Mouse (Mus musculus): ENCODE data around the gene Tbc1d23. TPM values are rescaled to one million over a fixed set of nuclear protein-coding genes. Genes with fewer than 3 reads are reported as not detected.

Gene Tbc1d23
- polyA plus RNA-seq, 1 experiment from 2014 or later = 19.9 TPM

- DNase-seq (ENCODE audit: low spot score) = no peak
Measured at GRCm38 (mm10) chr16:57165157-57165556, 66.1 kb downstream of the Tbc1d23 start.

DNA sequence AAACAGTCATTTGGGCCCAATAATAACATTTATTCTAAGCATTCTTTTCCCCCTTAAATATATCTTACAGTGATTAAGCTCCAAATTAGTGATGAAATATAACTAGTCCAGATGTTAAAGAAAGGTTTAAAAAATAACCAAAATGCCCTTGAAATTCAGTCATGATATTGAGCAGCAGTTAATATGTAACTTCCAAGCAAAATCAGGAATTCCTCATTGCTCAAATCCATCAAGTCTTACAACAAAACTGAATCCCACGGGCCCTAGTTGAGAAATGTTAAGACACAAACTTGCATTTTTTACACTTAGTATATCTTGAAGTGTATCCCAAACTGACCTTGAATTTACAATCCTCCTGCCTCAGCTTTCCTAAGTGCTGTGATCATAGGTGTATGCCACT is 67.6 kb downstream of the Tbc1d23 start:
- no peak for DNase-seq (ENCODE audit: low spot score)

DNA sequence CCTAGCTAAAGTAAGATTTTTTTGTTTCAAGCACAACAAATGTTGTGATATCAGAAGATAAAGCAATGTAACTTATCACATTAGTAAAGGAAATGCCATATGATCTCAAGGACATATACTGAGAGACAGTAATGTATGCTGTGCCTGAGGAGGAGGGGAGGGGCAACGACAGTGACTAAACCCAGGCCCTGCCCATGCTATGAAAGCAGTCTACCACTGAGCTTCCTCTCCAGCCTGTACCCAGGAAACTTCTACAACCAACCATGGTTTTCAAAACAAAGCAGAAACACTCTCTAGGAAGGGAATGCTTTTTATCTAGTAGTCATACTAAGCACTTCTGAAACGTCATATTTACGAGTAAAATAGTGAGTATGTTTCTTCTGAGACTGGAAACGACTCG is 68.5 kb downstream of the Tbc1d23 start:
- no peak for DNase-seq (ENCODE audit: low spot score)

GRCm38 (mm10) chr16:57159835-57160234 is 71.5 kb downstream of the Tbc1d23 start:
- no peak for DNase-seq (ENCODE audit: low spot score)

GRCm38 (mm10) chr16:57157728-57158127 is 73.6 kb downstream of the Tbc1d23 start:
- no peak for DNase-seq (ENCODE audit: low spot score)

DNA sequence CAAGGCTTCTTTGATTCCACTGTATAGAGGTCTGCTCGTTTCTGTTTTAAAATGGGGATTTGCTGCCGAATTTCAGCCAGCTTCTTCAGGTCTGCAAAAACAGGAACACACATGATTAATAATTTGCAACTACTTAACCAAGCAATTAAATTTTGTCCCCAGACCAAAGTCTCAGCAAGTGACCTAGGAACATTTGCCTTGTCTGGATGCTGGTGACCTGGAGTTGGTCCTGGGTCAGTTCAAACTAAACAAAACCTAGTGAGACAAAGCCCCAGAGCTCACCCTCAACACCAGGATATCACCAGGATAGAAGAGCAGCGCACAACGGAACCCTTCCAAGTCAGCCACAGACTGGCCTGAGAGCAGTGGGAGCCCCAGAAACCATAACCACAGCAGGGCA is 74.2 kb downstream of the Tbc1d23 start:
- no peak for DNase-seq (ENCODE audit: low spot score)

DNA sequence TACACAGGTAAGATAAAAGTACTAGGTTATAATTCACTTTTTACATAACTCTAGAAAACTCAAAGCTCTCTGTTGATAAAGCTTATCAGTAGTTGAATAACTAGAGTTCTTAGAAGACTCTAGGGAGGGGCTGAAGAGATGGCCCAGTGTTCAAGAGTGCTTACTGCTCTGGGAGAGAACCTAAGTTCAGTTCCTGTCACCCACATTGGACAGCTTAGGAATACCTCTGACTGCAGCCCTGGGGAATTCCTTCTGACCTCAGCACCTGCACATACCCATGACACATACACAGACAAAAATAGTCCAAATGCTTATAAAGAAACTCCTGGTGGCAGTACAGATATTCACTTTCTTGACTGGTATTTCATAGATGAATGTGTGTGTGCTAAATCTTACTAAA is 75.4 kb downstream of the Tbc1d23 start:
- DNase-seq (ENCODE audit: low spot score) = no peak

GRCm38 (mm10) chr16:57151437-57151836 is 79.9 kb downstream of the Tbc1d23 start:
- DNase-seq (ENCODE audit: low spot score) = no peak

DNA sequence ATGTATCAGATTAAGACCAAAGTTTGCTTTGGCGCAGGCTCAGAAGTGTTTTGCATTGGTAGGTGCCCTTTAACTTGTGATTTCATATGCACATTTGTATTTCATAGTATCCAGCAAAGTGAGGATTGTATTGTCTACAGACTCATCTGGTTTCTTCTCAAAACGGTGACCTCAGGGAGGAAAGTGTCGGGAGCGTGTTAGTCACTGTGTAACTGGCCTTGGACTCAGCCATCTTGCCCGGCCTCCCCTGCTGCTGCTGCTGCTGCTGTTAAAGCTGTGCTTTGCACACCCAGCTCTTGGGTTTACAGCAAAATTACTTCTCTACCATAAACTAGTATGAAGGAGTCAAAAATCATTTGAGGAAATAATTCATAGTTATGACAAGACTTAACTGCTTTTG is 86.6 kb downstream of the Tbc1d23 start:
- DNase-seq (ENCODE audit: low spot score) = no peak

DNA sequence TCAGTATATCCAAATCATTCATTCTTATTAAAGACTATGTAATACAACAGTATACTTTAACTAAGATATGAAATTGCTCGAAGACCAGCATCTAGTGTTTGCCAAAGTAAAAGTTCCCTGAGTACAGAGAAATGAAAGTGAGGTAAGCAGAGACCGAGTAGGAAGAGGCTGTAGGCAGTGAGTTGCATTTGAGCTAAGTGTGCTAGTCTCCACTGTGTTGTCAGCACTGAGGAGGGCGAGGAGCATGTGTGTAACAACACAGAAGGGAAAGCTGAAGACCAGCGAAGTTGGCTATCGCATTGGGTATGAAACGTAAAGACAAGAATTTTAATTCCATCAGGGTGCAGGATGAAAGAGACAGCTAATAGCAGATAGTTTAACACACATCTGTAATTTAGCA is 97.7 kb downstream of the Tbc1d23 start:
- DNase-seq (ENCODE audit: low spot score) = no peak

GRCm38 (mm10) chr16:57132326-57132725 is 99.0 kb downstream of the Tbc1d23 start:
- DNase-seq (ENCODE audit: low spot score) = no peak

GRCm38 (mm10) chr16:57131544-57131943 is 99.8 kb downstream of the Tbc1d23 start:
- no peak for DNase-seq (ENCODE audit: low spot score)

- DNase-seq (ENCODE audit: low spot score) = no peak
Measured at GRCm38 (mm10) chr16:57130752-57131400, 100.4 kb downstream of the Tbc1d23 start.

DNA sequence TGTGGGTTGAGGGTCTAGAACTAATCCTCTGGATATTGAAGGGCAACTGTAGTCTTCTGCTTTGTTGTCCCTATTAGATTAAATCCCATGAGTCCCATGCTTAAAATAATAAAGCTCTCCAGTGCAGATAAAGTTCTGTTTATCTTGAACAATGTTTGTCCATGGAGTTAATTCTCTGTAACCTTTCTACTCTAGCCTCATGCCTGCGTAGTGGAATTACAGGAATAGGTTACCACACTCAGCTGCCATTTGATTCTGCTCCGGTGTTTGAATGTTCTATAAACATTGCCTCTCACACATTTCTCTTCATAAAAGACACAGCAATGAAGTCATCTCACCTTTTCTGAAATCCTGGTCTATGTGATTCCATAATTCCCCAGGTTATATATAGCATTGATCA is 103.5 kb downstream of the Tbc1d23 start:
- no peak for DNase-seq (ENCODE audit: low spot score)

DNA sequence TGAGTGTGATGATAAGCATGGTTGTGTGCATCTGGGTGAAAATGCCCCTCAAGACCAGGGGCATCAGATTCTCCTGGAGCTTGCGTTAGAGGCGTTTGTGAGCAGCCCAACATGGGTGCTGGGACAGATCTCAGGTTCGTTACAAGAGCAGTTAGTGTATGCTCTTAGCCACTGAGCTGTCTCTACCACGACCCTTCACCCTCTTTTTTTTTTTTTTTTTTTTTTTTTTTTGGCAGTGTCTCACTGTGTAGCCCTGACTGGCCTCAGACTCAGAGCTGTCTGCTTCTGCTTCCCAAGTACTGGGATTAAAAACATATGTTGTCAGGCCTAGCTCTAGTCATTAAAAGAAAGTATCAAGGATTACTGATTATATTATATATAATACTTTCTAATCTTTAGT is 105.0 kb downstream of the Tbc1d23 start:
- DNase-seq (ENCODE audit: low spot score) = no peak

GRCm38 (mm10) chr16:57122682-57123445 is 108.4 kb downstream of the Tbc1d23 start:
- DNase-seq (ENCODE audit: low spot score) = no peak

- DNase-seq (ENCODE audit: low spot score) = no peak
Measured at GRCm38 (mm10) chr16:57121816-57122415, 109.4 kb downstream of the Tbc1d23 start.

DNA sequence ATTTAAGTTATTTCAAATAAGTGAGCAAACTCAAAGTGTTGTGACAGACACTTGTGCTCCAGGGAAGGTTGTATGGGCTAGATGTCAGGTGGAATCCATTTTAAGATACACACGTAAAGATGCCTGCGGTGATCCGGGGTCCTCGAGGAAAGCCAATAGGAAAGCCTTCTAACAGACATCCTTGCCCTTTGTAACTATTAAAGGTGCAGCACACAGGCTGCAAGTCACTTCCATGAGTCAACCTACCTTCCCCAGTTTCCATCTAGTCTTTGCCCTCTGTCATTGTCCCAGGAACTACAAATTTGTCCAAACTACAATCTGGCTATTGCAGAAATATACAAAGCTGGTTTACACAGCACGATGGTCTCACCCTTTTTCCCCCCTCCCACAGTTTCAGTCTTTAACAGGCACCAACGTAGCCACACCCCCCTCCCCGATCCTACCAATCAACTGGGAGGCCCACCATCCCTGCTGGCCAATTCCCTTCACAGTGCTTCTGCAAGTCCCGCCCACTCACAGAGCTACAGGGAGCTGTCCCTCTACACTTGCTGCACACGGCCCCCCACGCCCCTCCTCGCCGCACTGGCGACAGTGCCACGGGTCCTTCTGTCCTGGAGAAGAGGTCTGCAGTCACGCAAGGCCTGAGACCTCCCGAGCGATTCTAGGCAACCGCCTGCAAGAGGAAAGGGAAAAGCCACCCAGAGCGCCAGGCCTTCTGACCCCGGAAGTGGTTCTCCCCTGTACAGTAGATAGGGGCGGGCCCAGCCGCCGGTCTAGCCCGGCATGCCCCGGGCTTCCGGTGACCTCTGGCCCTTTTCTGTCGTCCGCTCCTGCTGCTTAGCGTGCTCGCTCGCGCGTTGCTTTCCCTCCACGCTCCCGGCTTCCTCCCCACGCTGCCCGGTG is 110.1 kb downstream of the Tbc1d23 start, which contains the start of gene Tomm70a:
Tomm70a (plus strand) TSS at position 791 of the 903 bp plus-strand sequence.
- peak; percentile 94 for DNase-seq (ENCODE audit: low spot score)

Measured in thymus, postnatal 0 days (tissue).